Mouse (Mus musculus): ENCODE measurements around the gene Mad1l1. TPM values are rescaled to one million over a fixed set of nuclear protein-coding genes. Genes with fewer than 3 reads are reported as not detected.
A peak's percentile ranks its signal among the peaks of the same experiment; 100 is the strongest.

The Mad1l1 gene
- polyA plus RNA-seq, 1 experiment from 2014 or later: 25.0 TPM

DNA sequence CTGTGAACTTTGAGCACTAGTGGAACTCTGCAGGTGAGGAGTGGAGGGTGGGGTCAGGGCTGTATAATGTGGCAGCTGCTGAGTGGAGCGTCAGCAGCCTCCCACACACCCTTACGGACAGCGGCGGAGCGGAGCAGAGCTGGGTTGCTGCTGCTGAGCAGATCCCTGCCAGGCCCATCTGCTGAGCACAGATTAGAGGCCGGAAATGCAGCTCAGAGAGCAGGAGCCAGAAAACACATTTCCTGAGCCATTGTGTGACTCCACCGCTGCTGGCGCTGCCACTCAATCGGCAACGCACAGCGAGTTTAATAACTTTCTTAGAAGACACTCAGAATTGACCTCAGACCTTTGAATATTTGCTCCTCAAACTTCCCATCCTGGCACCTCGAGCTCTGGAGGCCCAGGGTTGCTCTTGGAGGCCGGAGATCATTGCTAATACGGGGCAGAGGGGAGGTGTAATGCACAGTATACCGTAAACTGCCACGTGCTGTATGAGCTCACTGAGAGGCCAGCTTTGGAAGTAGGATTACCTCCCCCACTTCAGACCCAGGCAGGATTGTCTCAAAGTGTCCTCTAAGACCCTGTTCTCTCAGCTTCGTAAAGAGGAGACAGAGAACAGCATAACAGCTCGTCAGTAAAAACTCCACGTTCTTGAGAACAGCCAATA lies 112.5 kb downstream of the Mad1l1 start:
- peak; percentile 84 for ATAC-seq (replicated peaks; ENCODE audit: insufficient number of reproducible peaks, low FRiP score, low TSS enrichment)
- H3K36me3 ChIP-seq (ENCODE audit: control insufficient read depth, insufficient read depth, low read length): no peaks in the 10 kb centered on the region
- 31% methylated on average over 19 of the region's 19 CpGs for WGBS (ENCODE audit: insufficient replicate concordance)
- no peaks in the 10 kb centered on the region for H3K27me3 ChIP-seq (ENCODE audit: control insufficient read depth, insufficient read depth, low read length)
- peak overlapping the region; percentile 50 for H3K4me2 ChIP-seq
- H3K4me1 ChIP-seq (ENCODE audit: control insufficient read depth, insufficient read depth, low read length): peaks cover 22% of the 10 kb centered on the region
- no peaks in the 10 kb centered on the region for H3K9me3 ChIP-seq (replicated peaks; ENCODE audit: control insufficient read depth, low read length)
- peak overlapping the region; percentile 82 for H3K27ac ChIP-seq (ENCODE audit: low read depth, low read length)
- H3K9ac ChIP-seq (ENCODE audit: low read depth, low read length): no peak overlapping the region
- no peak overlapping the region for H3K4me3 ChIP-seq (ENCODE audit: low read depth, low read length)

DNA sequence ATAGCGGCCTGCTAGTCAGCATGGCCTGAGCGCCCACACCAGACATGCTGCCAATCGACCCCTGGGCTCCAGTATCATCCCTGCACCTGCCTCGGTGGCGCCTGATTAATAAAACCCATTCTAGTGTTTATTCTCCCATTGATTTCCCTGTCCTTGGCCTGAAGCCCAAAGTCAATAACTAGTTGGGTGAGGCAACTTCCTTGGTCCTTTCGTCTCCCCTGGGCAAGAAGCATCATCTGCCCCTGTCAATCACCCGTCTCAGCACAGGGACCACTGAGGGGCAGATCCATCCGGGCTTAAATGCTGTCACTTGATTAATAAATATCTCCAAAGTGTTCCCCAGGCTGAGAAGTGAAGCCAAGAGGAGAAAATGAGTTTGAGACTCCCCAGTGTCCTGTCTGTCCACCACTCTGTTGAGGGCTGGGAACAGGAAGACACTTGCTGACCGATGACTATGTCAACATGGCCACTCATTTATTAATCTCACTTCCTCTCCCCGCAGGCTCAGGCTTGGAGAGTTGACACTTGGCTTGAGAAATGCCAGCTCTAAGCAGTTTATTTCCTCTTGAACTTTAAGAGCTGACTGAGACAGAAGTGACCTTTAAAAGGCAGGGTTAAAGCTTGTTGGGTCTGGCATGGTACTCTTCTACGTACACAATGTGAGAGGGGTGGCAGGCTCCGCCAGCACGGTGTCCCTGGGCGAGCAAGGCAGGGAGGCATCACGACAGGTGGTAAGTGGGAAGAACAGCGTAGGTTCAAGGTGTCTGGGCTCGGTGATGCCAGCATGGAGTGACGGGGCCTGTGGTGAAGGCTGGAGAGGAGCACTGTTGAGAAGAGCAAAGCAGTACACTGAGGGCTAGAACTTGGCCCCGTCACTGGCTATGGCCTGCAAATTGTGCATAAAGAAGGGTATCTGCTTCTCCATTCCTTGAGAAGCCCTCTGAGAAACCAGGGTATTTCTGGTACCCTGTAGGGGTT lies 114.3 kb downstream of the Mad1l1 start:
- Histone ChIP-seq H3K27me3 (ENCODE audit: control insufficient read depth, insufficient read depth, low read length) (no peaks in the 10 kb centered on the region), H3K4me3 (ENCODE audit: low read depth, low read length) (no peak overlapping the region), H3K4me2 (no peak overlapping the region), H3K36me3 (ENCODE audit: control insufficient read depth, insufficient read depth, low read length) (no peaks in the 10 kb centered on the region), H3K9me3 (replicated peaks; ENCODE audit: control insufficient read depth, low read length) (no peaks in the 10 kb centered on the region), H3K27ac (ENCODE audit: low read depth, low read length) (peak overlapping the region; percentile 60), H3K4me1 (ENCODE audit: control insufficient read depth, insufficient read depth, low read length) (peaks cover 22% of the 10 kb centered on the region), H3K9ac (ENCODE audit: low read depth, low read length) (no peak overlapping the region)
- 78% methylated on average over 19 of the region's 19 CpGs for WGBS (ENCODE audit: insufficient replicate concordance)
- ATAC-seq (replicated peaks; ENCODE audit: insufficient number of reproducible peaks, low FRiP score, low TSS enrichment): peak; percentile 19; the same call in 1 of the 2 replicates

DNA sequence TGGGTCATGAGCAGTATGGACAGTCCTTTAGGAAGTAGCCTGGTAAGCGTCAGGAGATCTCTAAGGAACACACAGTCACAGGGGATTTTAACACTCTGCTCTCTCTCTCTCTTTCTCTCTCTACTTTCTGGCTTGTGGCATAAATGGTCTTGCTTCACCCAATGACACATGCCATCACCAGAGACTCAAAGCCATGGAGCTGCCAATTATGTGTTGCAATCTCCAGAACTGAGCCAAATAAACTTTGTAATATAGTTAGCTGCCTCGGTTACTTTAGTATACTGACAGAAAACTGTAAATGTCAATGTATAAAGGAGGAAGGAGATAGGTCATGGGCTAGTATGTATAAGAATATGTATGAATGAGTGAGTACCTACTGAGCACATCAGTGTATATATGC lies 115.4 kb downstream of the Mad1l1 start:
- no peaks in the 10 kb centered on the region for H3K9me3 ChIP-seq (replicated peaks; ENCODE audit: control insufficient read depth, low read length)
- H3K36me3 ChIP-seq (ENCODE audit: control insufficient read depth, insufficient read depth, low read length): no peaks in the 10 kb centered on the region
- WGBS (ENCODE audit: insufficient replicate concordance): 86% methylated on average over 2 of the region's 2 CpGs
- no peak overlapping the region for H3K9ac ChIP-seq (ENCODE audit: low read depth, low read length)
- ATAC-seq (replicated peaks; ENCODE audit: insufficient number of reproducible peaks, low FRiP score, low TSS enrichment): no peak
- no peak overlapping the region for H3K4me3 ChIP-seq (ENCODE audit: low read depth, low read length)
- H3K4me1 ChIP-seq (ENCODE audit: control insufficient read depth, insufficient read depth, low read length): peaks cover 22% of the 10 kb centered on the region
- H3K27ac ChIP-seq (ENCODE audit: low read depth, low read length): no peak overlapping the region
- no peak overlapping the region for H3K4me2 ChIP-seq
- no peaks in the 10 kb centered on the region for H3K27me3 ChIP-seq (ENCODE audit: control insufficient read depth, insufficient read depth, low read length)

DNA sequence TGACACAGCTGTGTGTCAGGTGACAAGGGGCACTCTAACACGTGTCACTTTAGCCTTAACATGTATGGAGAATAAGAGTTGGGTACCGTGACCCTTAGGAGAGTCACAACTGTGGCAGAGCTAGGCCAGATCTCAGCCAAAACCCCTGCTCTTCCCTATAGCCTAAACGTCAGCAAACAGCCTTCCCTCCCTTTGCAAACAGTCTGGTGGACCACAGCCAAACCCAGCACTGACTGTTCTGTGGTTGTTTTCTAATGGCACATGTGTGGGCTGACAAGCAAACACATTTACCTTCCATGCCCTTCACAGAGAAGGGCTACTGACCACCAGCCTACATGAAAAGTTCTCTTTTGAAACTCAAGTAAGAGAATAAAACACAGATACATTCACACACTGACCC lies 116.9 kb downstream of the Mad1l1 start:
- Histone ChIP-seq H3K27ac (ENCODE audit: low read depth, low read length) (no peak overlapping the region), H3K4me1 (ENCODE audit: control insufficient read depth, insufficient read depth, low read length) (peaks cover 22% of the 10 kb centered on the region), H3K4me2 (no peak overlapping the region), H3K4me3 (ENCODE audit: low read depth, low read length) (no peak overlapping the region), H3K36me3 (ENCODE audit: control insufficient read depth, insufficient read depth, low read length) (no peaks in the 10 kb centered on the region), H3K9me3 (replicated peaks; ENCODE audit: control insufficient read depth, low read length) (no peaks in the 10 kb centered on the region), H3K27me3 (ENCODE audit: control insufficient read depth, insufficient read depth, low read length) (no peaks in the 10 kb centered on the region), H3K9ac (ENCODE audit: low read depth, low read length) (no peak overlapping the region)
- 78% methylated on average over 3 of the region's 3 CpGs for WGBS (ENCODE audit: insufficient replicate concordance)
- no peak for ATAC-seq (replicated peaks; ENCODE audit: insufficient number of reproducible peaks, low FRiP score, low TSS enrichment)

DNA sequence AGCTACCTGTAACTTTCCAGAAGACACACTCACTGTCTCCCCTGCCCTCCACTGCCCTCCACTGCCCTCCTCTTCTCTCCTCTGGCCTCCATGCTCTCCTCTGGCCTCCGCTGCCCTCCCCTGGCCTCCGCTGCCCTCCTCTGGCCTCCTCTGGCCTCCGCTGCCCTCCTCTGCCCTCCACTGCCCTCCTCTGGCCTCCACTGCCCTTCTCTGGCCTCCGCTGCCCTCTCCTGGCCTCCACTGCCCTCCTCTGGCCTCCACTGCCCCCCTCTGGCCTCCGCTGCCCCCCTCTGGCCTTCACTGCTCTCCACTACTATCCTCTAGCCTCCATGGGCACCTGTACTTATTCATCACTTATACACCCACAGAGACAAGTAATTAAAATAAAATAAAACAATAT lies 117.3 kb downstream of the Mad1l1 start:
- ATAC-seq (replicated peaks; ENCODE audit: insufficient number of reproducible peaks, low FRiP score, low TSS enrichment): no peak
- WGBS (ENCODE audit: insufficient replicate concordance): 84% methylated on average over 5 of the region's 5 CpGs
- H3K36me3 ChIP-seq (ENCODE audit: control insufficient read depth, insufficient read depth, low read length): no peaks in the 10 kb centered on the region
- H3K4me1 ChIP-seq (ENCODE audit: control insufficient read depth, insufficient read depth, low read length): peaks cover 17% of the 10 kb centered on the region
- no peaks in the 10 kb centered on the region for H3K9me3 ChIP-seq (replicated peaks; ENCODE audit: control insufficient read depth, low read length)
- no peak overlapping the region for H3K4me3 ChIP-seq (ENCODE audit: low read depth, low read length)
- H3K27me3 ChIP-seq (ENCODE audit: control insufficient read depth, insufficient read depth, low read length): peaks cover under 1% of the 10 kb centered on the region; the same call in 1 of the 2 replicates
- H3K4me2 ChIP-seq: no peak overlapping the region
- H3K27ac ChIP-seq (ENCODE audit: low read depth, low read length): no peak overlapping the region
- no peak overlapping the region for H3K9ac ChIP-seq (ENCODE audit: low read depth, low read length)

DNA sequence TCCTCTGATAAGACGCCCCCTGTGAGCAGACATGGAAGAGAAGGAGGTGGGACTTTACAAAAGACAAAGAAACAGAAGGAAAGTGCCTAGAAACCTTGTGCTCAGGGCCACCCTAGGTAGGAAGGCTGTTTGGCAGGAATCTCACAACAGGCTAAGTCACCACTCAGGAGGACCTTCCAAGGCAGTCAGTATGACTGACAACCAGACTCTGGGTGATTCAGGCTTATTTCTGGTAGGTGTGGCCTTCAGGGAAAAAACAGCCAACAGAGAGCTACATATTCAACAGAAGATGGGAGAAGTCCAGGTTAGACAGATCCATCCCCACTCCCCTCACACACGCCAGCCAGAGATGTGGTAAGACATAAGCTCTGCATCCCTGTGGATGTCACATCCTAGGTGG lies 118.9 kb downstream of the Mad1l1 start:
- 69% methylated on average over 2 of the region's 2 CpGs for WGBS (ENCODE audit: insufficient replicate concordance)
- H3K9ac ChIP-seq (ENCODE audit: low read depth, low read length): no peak overlapping the region
- no peak for ATAC-seq (replicated peaks; ENCODE audit: insufficient number of reproducible peaks, low FRiP score, low TSS enrichment)

DNA sequence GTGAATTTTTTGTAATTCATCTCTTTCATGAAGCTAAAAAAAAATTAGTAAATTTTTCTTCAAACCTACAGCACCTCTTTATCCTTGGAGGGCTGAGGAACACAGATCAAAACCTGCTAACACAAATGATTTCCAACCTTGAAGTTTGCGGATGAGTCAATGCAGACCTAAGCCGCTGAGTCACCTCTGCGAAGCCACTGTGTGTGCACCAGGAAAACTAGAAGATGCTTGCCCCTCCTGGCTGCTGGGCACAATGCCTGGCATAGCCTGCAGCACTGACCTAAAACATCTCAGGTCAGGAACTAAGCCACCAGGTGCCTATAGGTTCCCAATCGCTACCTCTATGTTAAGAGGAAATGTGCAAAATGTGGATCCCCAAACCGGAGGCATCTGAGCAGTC lies 119.8 kb downstream of the Mad1l1 start:
- no peaks in the 10 kb centered on the region for H3K4me1 ChIP-seq (ENCODE audit: control insufficient read depth, insufficient read depth, low read length)
- H3K4me3 ChIP-seq (ENCODE audit: low read depth, low read length): no peak overlapping the region
- H3K27me3 ChIP-seq (ENCODE audit: control insufficient read depth, insufficient read depth, low read length): peaks cover 3% of the 10 kb centered on the region; the same call in 1 of the 2 replicates
- H3K9me3 ChIP-seq (replicated peaks; ENCODE audit: control insufficient read depth, low read length): no peaks in the 10 kb centered on the region
- H3K27ac ChIP-seq (ENCODE audit: low read depth, low read length): no peak overlapping the region
- H3K4me2 ChIP-seq: no peak overlapping the region
- H3K36me3 ChIP-seq (ENCODE audit: control insufficient read depth, insufficient read depth, low read length): no peaks in the 10 kb centered on the region
- no peak for ATAC-seq (replicated peaks; ENCODE audit: insufficient number of reproducible peaks, low FRiP score, low TSS enrichment)
- H3K9ac ChIP-seq (ENCODE audit: low read depth, low read length): no peak overlapping the region
- WGBS (ENCODE audit: insufficient replicate concordance): 92% methylated on average over 5 of the region's 5 CpGs

More for the DNA sequence above, 118.9 kb downstream of the Mad1l1 start:
- Histone ChIP-seq H3K4me3 (ENCODE audit: low read depth, low read length) (no peak overlapping the region), H3K4me2 (no peak overlapping the region), H3K27me3 (ENCODE audit: control insufficient read depth, insufficient read depth, low read length) (peaks cover 3% of the 10 kb centered on the region; the same call in 1 of the 2 replicates), H3K36me3 (ENCODE audit: control insufficient read depth, insufficient read depth, low read length) (no peaks in the 10 kb centered on the region), H3K4me1 (ENCODE audit: control insufficient read depth, insufficient read depth, low read length) (peaks cover 8% of the 10 kb centered on the region), H3K27ac (ENCODE audit: low read depth, low read length) (no peak overlapping the region), H3K9me3 (replicated peaks; ENCODE audit: control insufficient read depth, low read length) (no peaks in the 10 kb centered on the region)

DNA sequence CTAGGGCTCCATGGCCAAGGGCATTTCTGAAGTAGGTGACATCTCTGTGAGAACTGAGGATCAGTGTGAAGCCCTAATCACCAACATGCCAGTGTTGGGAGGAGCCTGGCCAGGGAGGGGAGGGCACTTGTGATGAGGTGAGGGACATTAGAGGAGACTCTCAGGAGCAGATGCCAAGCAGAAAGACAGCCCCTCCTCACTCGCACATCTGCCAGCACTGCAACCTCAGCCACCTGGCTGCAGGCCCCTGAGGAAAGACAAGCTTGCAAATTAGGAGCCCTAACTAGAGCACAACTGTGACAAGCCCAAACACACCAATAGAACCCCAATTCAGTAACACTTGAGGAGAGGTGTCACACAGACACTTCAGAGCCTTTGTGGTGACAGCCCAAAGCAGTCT lies 120.2 kb downstream of the Mad1l1 start:
- H3K4me3 ChIP-seq (ENCODE audit: low read depth, low read length): no peak overlapping the region
- WGBS (ENCODE audit: insufficient replicate concordance): 80% methylated on average over 1 of the region's 1 CpGs
- no peaks in the 10 kb centered on the region for H3K4me1 ChIP-seq (ENCODE audit: control insufficient read depth, insufficient read depth, low read length)
- H3K36me3 ChIP-seq (ENCODE audit: control insufficient read depth, insufficient read depth, low read length): no peaks in the 10 kb centered on the region
- H3K9ac ChIP-seq (ENCODE audit: low read depth, low read length): no peak overlapping the region
- H3K27me3 ChIP-seq (ENCODE audit: control insufficient read depth, insufficient read depth, low read length): peaks cover 3% of the 10 kb centered on the region; the same call in 1 of the 2 replicates
- no peak for ATAC-seq (replicated peaks; ENCODE audit: insufficient number of reproducible peaks, low FRiP score, low TSS enrichment)
- no peak overlapping the region for H3K4me2 ChIP-seq
- H3K9me3 ChIP-seq (replicated peaks; ENCODE audit: control insufficient read depth, low read length): no peaks in the 10 kb centered on the region
- no peak overlapping the region for H3K27ac ChIP-seq (ENCODE audit: low read depth, low read length)

Measured in heart, embryonic 11.5 days (tissue).